Mouse (Mus musculus): ENCODE measurements around the gene Myh13. TPM values are rescaled to one million over a fixed set of nuclear protein-coding genes. Genes with fewer than 3 reads are reported as not detected.

The Myh13 gene
- polyA plus RNA-seq, 1 experiment: not detected

DNA sequence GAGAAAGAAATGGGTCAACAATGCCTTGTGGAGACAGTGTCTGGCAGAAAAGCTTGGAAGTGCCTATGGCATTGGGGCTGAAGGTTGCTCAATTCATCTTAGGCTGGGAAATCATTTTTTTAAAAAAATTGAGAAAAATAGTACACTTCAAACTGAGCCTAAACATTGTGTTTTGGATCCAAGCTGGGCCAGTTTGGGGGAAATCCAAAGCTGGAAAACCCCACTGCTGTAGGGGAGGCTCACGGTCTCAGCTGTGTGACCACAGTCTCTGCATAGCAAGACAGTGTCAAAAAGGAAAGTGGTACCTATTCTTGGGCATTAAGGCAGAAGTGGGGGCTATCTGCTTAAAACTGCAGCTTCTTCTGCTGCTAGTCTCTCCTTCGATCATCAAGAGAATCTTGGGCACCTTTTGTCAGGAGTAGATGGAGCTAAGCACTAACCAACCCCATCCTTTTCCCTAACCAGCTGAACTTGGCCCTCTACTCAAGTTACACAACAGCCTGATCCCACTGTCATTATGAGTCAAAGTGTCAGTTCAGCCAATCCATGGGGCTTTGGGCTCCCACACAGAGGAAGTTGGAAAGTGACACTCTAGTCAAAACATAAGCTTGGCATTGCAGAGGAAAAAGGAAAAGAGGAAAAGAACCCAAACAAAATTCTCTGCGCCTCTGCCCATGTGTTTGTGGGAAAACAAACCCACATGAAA lies 69.4 kb downstream of the Myh13 start:
- TF ChIP-seq CTCF (conservative IDR thresholded peaks at IDR 0.05; ENCODE audit: insufficient read depth, insufficient read length, low read depth, low read length) (no peak), POLR2A (IDR thresholded peaks at IDR 0.05; ENCODE audit: low read depth, low read length) (no peak)
- Histone ChIP-seq H3K27me3 (replicated peaks; ENCODE audit: control insufficient read depth, insufficient read depth, low read length) (no peaks in the 10 kb centered on the region), H3K36me3 (ENCODE audit: control insufficient read depth, insufficient read depth, low read length) (no peaks in the 10 kb centered on the region), H3K4me1 (ENCODE audit: control insufficient read depth, insufficient read depth, low read length) (no peaks in the 10 kb centered on the region), H3K27ac (ENCODE audit: insufficient read depth, low read depth, low read length) (no peak overlapping the region), H3K4me3 (ENCODE audit: insufficient read depth, low read depth, low read length) (no peak overlapping the region)
- no peak for DNase-seq
- 57% methylated on average over 3 of the region's 3 CpGs for WGBS

DNA sequence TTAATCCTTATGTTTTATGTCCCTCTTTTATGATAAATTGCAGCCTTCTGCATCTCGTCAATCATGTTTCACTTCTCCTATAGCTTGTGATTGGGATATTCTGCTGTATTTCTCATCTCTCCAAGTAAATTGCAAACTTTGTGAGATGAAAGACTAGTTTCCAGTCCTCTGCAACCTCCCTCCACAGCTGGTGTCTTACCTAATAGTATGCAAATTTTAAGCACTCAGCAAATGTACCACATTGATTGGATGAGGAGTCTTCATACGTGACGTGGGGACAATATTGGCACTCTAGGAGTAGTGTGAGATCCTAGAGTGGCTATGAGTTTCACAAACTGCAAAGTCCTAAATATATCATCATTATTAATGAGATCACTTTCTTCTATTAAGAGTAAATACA lies 70.9 kb downstream of the Myh13 start:
- WGBS: 86% methylated on average over 3 of the region's 3 CpGs

DNA sequence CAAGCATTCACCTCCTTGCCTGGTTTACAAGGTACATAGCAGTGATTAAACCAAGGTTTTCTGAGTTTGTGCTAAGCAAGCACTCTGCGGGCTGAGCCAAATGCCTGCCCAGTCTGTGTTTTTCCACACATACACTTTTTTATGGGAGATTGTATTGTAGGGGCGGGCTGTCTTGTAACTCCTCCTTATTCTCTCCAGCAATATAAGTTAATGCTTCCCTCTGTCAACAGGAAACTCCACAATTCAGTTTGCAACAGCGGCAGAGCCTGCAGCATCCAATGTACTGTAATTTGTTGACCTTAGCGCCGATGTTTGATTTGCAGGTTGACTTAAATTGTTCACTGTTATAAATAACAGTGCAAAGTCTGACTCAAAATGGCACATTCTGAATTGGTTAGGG lies 79.5 kb downstream of the Myh13 start:
- H3K4me1 ChIP-seq (ENCODE audit: control insufficient read depth, insufficient read depth, low read length): 0 out of 2 replicates have a peak, but pooled peaks cover 2% of the 10 kb centered on the region
- no peak overlapping the region for H3K27ac ChIP-seq (ENCODE audit: insufficient read depth, low read depth, low read length)
- TF ChIP-seq POLR2A (IDR thresholded peaks at IDR 0.05; ENCODE audit: low read depth, low read length): no peak
- TF ChIP-seq CTCF (conservative IDR thresholded peaks at IDR 0.05; ENCODE audit: insufficient read depth, insufficient read length, low read depth, low read length): no peak
- no peaks in the 10 kb centered on the region for H3K27me3 ChIP-seq (replicated peaks; ENCODE audit: control insufficient read depth, insufficient read depth, low read length)
- no peaks in the 10 kb centered on the region for H3K36me3 ChIP-seq (ENCODE audit: control insufficient read depth, insufficient read depth, low read length)
- DNase-seq: no peak
- H3K4me3 ChIP-seq (ENCODE audit: insufficient read depth, low read depth, low read length): no peak overlapping the region
- WGBS: 61% methylated on average over 5 of the region's 5 CpGs

More for the DNA sequence above, 70.9 kb downstream of the Myh13 start:
- Histone ChIP-seq H3K4me1 (ENCODE audit: control insufficient read depth, insufficient read depth, low read length) (no peaks in the 10 kb centered on the region), H3K36me3 (ENCODE audit: control insufficient read depth, insufficient read depth, low read length) (no peaks in the 10 kb centered on the region), H3K27me3 (replicated peaks; ENCODE audit: control insufficient read depth, insufficient read depth, low read length) (no peaks in the 10 kb centered on the region), H3K4me3 (ENCODE audit: insufficient read depth, low read depth, low read length) (no peak overlapping the region), H3K27ac (ENCODE audit: insufficient read depth, low read depth, low read length) (no peak overlapping the region)
- TF ChIP-seq CTCF (conservative IDR thresholded peaks at IDR 0.05; ENCODE audit: insufficient read depth, insufficient read length, low read depth, low read length): no peak
- no peak for TF ChIP-seq POLR2A (IDR thresholded peaks at IDR 0.05; ENCODE audit: low read depth, low read length)
- no peak for DNase-seq

GRCm38 (mm10) chr11:67414346-67414940 lies 93.0 kb downstream of the Myh13 start:
- DNase-seq: peak; percentile 66
- no peak for TF ChIP-seq CTCF (conservative IDR thresholded peaks at IDR 0.05; ENCODE audit: insufficient read depth, insufficient read length, low read depth, low read length)
- no peak for TF ChIP-seq POLR2A (IDR thresholded peaks at IDR 0.05; ENCODE audit: low read depth, low read length)
- no peak overlapping the region for H3K27ac ChIP-seq (ENCODE audit: insufficient read depth, low read depth, low read length)
- no peaks in the 10 kb centered on the region for H3K27me3 ChIP-seq (replicated peaks; ENCODE audit: control insufficient read depth, insufficient read depth, low read length)
- WGBS: 65% methylated on average over 6 of the region's 6 CpGs
- no peak overlapping the region for H3K4me3 ChIP-seq (ENCODE audit: insufficient read depth, low read depth, low read length)
- no peaks in the 10 kb centered on the region for H3K4me1 ChIP-seq (ENCODE audit: control insufficient read depth, insufficient read depth, low read length)
- H3K36me3 ChIP-seq (ENCODE audit: control insufficient read depth, insufficient read depth, low read length): no peaks in the 10 kb centered on the region

Other genes with a start within 250 kb of the Myh13 start
- gene Myh3, start 243.4 kb upstream of the Myh13 start, polyA plus RNA-seq (2012; rRNA removed): 0.01 and 0.02 TPM in 2 replicates
- gene Myh2, start 150.6 kb upstream of the Myh13 start, polyA plus RNA-seq (2012; rRNA removed): 10.5 TPM in 1 of 2 replicates, not detected in the other
- 0.15 and 13.5 TPM in 2 replicates for gene Myh1, start 121.6 kb upstream of the Myh13 start, polyA plus RNA-seq (2012; rRNA removed)
- gene Myh4, start 83.6 kb upstream of the Myh13 start, polyA plus RNA-seq (2012; rRNA removed): 0.03 and 12.5 TPM in 2 replicates
- 0.02 TPM in 1 of 2 replicates, not detected in the other for gene Myh8, start 44.5 kb upstream of the Myh13 start, polyA plus RNA-seq (2012; rRNA removed)
- gene Gas7, start 133.8 kb downstream of the Myh13 start, polyA plus RNA-seq (2012; rRNA removed): 3.6 and 3.8 TPM in 2 replicates

All from kidney, adult 2 months (tissue).